Mouse (Mus musculus): ENCODE data around the gene Il22ra2.

Gene Il22ra2

DNA sequence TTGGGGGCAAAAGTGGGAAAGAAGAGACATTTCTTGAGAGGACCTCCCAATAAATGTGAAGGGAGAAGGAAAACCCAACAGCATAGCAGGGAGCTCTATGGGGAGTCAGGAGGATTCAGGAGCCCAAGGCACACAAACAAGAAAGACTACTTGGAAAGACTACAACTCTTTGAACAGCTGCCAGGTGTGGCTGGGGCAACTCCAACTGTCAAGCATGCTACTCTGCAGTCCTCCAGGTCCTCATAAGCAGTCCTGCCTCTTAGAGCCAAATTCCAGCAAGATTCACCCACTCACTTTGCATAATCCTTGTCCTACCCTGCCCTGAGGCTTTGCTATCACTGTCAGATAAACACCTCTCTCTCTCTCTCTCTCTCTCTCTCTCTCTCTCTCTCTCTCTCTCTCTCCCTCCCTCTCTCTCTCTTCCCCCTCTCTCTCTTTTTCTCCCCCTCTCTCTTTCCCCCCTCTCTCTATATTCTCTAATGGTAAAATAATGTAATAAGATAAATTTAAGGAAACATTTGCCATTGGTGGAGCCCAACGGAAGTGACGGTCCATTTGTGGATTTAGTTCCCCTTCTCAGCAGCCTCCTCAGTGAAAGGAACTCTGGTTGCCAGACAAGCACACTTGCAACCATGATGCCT is at the start of gene Il22ra2:
Gene Il22ra2, plus strand, starts transcription at position 591 of the 641 bp plus-strand sequence.
- in situ Hi-C loops (cut with MboI, MseI) = no loop called here

GRCm38 (mm10) chr10:19577571-19577970 is 44.2 kb upstream of the Il22ra2 start:
- in situ Hi-C loops (cut with MboI, MseI) = loop anchor here (10.0 kb wide), 1 partner anchor 567 kb away; the partner anchor contains the start of gene Map7

DNA sequence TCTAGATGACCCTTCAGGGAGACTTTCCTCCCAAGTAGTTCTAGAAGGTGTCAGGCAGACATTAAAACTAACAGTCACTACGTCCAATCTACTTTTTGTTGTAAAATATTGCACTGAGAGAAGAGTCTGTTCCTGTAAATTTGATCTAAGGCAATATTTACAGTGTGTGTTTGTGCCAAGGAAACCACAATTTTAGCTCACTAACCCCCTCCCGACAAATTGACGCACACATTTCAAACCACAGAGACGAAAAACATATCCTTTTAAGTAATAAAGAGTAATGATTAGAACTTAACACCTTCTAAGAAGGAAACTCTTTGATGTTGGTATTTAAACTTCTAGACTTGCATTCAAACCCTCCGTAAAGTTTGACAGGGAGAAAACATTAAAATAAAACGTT is 43.8 kb upstream of the Il22ra2 start:
- in situ Hi-C loops (cut with MboI, MseI) = loop anchor here (10.0 kb wide), 1 partner anchor 567 kb away; the partner anchor contains the start of gene Map7

- in situ Hi-C loops (cut with MboI, MseI) = loop anchor here (10.0 kb wide), 1 partner anchor 566 kb away; the partner anchor contains the start of gene Map7
These were observed 43.3 kb upstream of the Il22ra2 start for GRCm38 (mm10) chr10:19578409-19578986.

GRCm38 (mm10) chr10:19580660-19581059 is 41.1 kb upstream of the Il22ra2 start:
- in situ Hi-C loops (cut with MboI, MseI) = no loop called here

- in situ Hi-C loops (cut with MboI, MseI) = no loop called here
These were observed 39.8 kb upstream of the Il22ra2 start for GRCm38 (mm10) chr10:19581844-19582582.

DNA sequence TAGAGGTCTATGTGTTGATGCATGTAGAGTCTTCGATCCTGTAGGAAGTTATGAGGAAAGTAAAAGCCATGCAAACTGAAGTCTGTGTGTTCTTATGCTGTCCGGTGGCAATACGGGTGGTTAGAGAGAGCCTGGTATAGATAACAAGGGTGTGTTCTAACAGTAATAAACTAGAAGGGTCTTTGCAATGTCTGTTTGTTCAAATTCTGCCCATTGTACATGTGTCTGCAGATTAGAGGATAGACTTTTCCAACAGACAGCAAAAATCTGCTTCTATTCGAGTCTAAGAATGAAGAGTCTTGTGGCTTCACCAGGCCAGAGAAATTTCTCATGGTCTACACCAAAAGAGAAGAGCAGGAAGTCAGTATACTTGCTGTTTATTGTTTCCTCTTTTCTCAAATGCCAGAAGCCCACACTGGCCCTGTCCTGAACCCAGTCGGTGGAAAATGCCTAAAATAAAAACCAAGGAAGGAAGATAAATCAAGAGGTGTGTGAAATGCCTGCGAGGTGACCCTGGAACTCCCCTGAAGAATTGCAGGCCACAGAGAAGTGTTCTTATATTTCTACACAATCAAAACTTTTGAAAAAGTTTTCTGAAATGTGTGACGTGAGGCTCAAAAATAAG is 38.9 kb upstream of the Il22ra2 start:
- in situ Hi-C loops (cut with MboI, MseI) = no loop called here

DNA sequence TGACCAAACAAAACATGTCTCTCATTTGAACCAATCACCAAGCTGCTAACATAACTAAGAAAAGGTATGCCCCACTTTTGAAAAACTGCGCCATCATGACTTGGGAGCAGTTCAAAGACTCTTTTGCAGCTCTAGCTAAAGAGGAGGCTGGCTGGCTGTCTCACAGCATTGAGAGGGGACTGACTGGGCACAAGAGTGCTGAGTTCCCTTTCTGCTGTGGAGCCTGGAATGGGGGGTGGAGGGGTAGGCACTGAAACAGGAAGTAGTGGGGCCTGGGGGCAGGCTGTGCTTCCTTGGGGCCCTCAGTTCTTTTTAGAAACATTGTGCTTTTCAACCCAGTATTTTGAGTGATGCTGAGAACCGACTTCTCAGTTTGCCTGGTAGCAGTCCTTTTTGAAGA is 37.7 kb upstream of the Il22ra2 start:
- in situ Hi-C loops (cut with MboI, MseI) = no loop called here

- in situ Hi-C loops (cut with MboI, MseI) = no loop called here
These were observed 37.0 kb upstream of the Il22ra2 start for GRCm38 (mm10) chr10:19584846-19585245.

GRCm38 (mm10) chr10:19585860-19586259 is 35.9 kb upstream of the Il22ra2 start:
- in situ Hi-C loops (cut with MboI, MseI) = no loop called here

DNA sequence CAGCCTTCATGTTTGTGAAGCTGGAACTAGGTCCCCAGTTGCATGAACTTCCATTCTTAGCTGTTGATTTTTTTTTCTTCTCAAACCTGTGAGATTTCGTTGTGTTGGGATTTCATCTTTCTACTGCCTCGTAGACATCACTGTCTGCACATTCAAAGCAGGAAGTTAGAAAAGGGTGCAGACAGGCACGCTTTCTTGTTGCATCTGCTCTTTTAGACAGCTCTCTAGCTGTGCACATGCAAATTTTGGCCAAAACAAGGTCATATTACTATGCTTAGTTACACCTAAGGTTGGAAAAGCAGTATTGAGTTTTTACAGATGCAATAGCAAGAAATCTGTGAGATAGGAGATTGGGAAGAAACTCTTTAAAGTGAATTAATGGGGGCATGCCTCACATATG is 34.5 kb upstream of the Il22ra2 start:
- in situ Hi-C loops (cut with MboI, MseI) = no loop called here

GRCm38 (mm10) chr10:19589626-19590025 is 32.2 kb upstream of the Il22ra2 start:
- in situ Hi-C loops (cut with MboI, MseI) = no loop called here

GRCm38 (mm10) chr10:19591286-19591640 is 30.5 kb upstream of the Il22ra2 start:
- in situ Hi-C loops (cut with MboI, MseI) = no loop called here

- in situ Hi-C loops (cut with MboI, MseI) = no loop called here
These were observed 30.0 kb upstream of the Il22ra2 start, which contains the start of gene Ifngr1 for GRCm38 (mm10) chr10:19591641-19592441. TSS of gene Ifngr1 (plus strand) at chr10:19591949.

GRCm38 (mm10) chr10:19592556-19592955 is 29.2 kb upstream of the Il22ra2 start:
- in situ Hi-C loops (cut with MboI, MseI) = no loop called here

GRCm38 (mm10) chr10:19593296-19593695 is 28.5 kb upstream of the Il22ra2 start:
- in situ Hi-C loops (cut with MboI, MseI) = no loop called here

- in situ Hi-C loops (cut with MboI, MseI) = no loop called here
These were observed 27.4 kb upstream of the Il22ra2 start for GRCm38 (mm10) chr10:19594201-19594905.

GRCm38 (mm10) chr10:19596866-19597265 is 24.9 kb upstream of the Il22ra2 start:
- in situ Hi-C loops (cut with MboI, MseI) = no loop called here

DNA sequence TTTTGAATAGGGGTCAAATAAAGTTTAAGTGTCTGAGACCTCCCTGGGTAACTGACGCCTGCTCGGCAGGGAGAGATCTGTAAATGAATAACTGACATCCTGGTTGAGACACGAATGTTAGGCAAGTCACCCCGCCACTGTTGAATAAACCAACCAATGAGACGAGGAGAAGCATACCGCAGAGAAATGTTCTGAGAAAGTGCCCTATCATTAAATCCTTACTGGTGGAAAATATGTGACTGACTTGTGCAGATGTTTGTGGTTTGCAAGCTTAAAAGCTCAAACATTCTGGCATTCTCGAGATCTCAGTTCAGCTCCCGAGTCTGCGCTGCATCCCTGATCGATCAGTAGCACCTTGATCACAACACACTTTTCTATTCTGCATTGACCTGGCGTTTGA is 23.7 kb upstream of the Il22ra2 start:
- in situ Hi-C loops (cut with MboI, MseI) = no loop called here

- in situ Hi-C loops (cut with MboI, MseI) = no loop called here
These were observed 22.3 kb upstream of the Il22ra2 start for GRCm38 (mm10) chr10:19599331-19600092.
